Mouse (Mus musculus): ENCODE results near the gene Ampd1. TPM values are rescaled to one million over a fixed set of nuclear protein-coding genes. Genes with fewer than 3 reads are reported as not detected.

Ampd1 gene
- polyA plus RNA-seq, 1 experiment, result not detected

- H3K9me3 ChIP-seq (ENCODE audit: control insufficient read depth, low read length), result no peaks in the 10 kb centered on the region
- H3K4me3 ChIP-seq (replicated peaks), result no peak overlapping the region
- H3K4me1 ChIP-seq (ENCODE audit: control insufficient read depth), result peaks cover 51% of the 10 kb centered on the region
- TF ChIP-seq TAL1 (IDR thresholded peaks at IDR 0.05; ENCODE audit: low read length) (no peak), GATA1 (IDR thresholded peaks at IDR 0.05; ENCODE audit: low read length) (no peak)
- H3K36me3 ChIP-seq (ENCODE audit: control insufficient read depth), result peaks cover 93% of the 10 kb centered on the region
- no peaks in the 10 kb centered on the region for H3K27me3 ChIP-seq (ENCODE audit: control insufficient read depth)
Measured at GRCm38 (mm10) chr3:103142366-103142765, 68.6 kb downstream of the Ampd1 start.

DNA sequence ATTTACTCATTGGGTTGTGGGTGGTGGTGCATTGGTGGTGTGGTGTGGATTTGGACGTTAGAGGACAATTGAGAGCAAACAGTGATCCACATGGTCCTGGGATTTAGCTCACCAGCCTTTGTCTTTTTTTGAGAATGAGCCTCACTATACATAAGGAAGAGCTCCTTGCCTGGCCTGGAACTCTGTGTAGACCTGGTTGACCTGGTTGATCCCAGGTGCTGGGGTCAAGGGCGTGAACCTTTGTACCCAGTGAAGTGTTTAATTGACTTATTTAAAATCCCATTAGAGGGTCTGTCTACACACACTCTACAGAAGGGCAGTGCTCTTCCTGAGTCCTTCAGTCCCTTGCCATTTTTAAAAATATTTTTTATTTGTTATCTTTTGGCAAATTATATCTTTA lies 71.5 kb downstream of the Ampd1 start:
- H3K4me1 ChIP-seq (ENCODE audit: control insufficient read depth), result peaks cover 26% of the 10 kb centered on the region
- TF ChIP-seq TAL1 (IDR thresholded peaks at IDR 0.05; ENCODE audit: low read length), result no peak
- TF ChIP-seq GATA1 (IDR thresholded peaks at IDR 0.05; ENCODE audit: low read length), result no peak
- peaks cover 94% of the 10 kb centered on the region for H3K36me3 ChIP-seq (ENCODE audit: control insufficient read depth)

GRCm38 (mm10) chr3:103145791-103146190 lies 72.0 kb downstream of the Ampd1 start:
- H3K9me3 ChIP-seq (ENCODE audit: control insufficient read depth, low read length), result no peaks in the 10 kb centered on the region
- H3K36me3 ChIP-seq (ENCODE audit: control insufficient read depth), result peaks cover 96% of the 10 kb centered on the region
- no peak overlapping the region for H3K4me3 ChIP-seq (replicated peaks)
- no peaks in the 10 kb centered on the region for H3K27me3 ChIP-seq (ENCODE audit: control insufficient read depth)
- peaks cover 23% of the 10 kb centered on the region for H3K4me1 ChIP-seq (ENCODE audit: control insufficient read depth)
- TF ChIP-seq GATA1 (IDR thresholded peaks at IDR 0.05; ENCODE audit: low read length), result no peak
- no peak for TF ChIP-seq TAL1 (IDR thresholded peaks at IDR 0.05; ENCODE audit: low read length)

More for the DNA sequence above, 71.5 kb downstream of the Ampd1 start:
- Histone ChIP-seq H3K4me3 (replicated peaks) (no peak overlapping the region), H3K27me3 (ENCODE audit: control insufficient read depth) (no peaks in the 10 kb centered on the region), H3K9me3 (ENCODE audit: control insufficient read depth, low read length) (no peaks in the 10 kb centered on the region)

DNA sequence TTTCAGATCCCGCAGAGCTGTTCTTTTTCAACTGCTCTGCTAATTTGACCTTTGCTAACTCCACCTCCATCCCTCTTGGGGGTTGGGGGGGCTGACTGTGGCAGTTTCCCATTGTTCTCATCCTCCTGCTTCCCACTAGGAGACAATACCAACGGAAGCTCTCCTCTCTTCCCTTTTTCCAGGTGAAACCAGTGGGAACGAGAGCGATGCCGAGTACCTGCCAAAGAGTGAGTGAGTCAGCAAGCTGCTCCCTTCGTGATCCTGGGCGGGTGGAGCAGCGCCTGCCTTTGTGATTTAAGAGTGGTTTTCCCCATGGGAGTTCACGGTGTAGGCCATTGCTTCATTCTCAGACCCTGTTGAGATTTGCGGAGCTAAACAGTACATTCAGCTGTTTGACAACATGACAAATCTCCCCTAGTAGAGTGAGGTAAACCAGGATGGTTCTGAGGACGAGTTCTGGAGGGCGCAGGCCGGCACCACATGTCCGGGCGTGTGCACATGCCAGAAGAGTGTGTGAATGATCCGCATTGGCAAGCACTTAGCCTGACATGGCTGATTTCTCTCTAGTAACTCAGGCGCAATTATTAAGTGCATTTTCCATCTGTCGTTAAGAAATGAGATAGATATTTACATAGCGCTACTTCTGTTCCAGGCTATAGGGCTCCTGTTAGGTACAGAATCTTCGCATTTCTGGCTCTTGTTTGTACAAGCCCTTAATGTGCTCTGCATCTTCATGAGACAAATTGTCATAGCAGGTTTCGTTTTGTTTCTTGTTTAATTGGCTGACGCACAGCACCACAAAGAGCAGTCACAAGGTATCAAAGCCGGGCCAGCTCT lies 72.7 kb downstream of the Ampd1 start:
- Histone ChIP-seq H3K36me3 (ENCODE audit: control insufficient read depth) (peaks cover 96% of the 10 kb centered on the region), H3K4me3 (replicated peaks) (no peak overlapping the region), H3K9me3 (ENCODE audit: control insufficient read depth, low read length) (no peaks in the 10 kb centered on the region), H3K4me1 (ENCODE audit: control insufficient read depth) (peaks cover 15% of the 10 kb centered on the region), H3K27me3 (ENCODE audit: control insufficient read depth) (no peaks in the 10 kb centered on the region)
- no peak for TF ChIP-seq TAL1 (IDR thresholded peaks at IDR 0.05; ENCODE audit: low read length)
- no peak for TF ChIP-seq GATA1 (IDR thresholded peaks at IDR 0.05; ENCODE audit: low read length)

GRCm38 (mm10) chr3:103147775-103148174 lies 74.0 kb downstream of the Ampd1 start:
- Histone ChIP-seq H3K4me1 (ENCODE audit: control insufficient read depth) (peaks cover 10% of the 10 kb centered on the region), H3K4me3 (replicated peaks) (no peak overlapping the region), H3K36me3 (ENCODE audit: control insufficient read depth) (peaks cover 96% of the 10 kb centered on the region), H3K9me3 (ENCODE audit: control insufficient read depth, low read length) (no peaks in the 10 kb centered on the region), H3K27me3 (ENCODE audit: control insufficient read depth) (no peaks in the 10 kb centered on the region)
- TF ChIP-seq GATA1 (IDR thresholded peaks at IDR 0.05; ENCODE audit: low read length), result no peak

GRCm38 (mm10) chr3:103148941-103149340 lies 75.1 kb downstream of the Ampd1 start:
- Histone ChIP-seq H3K4me3 (replicated peaks) (no peak overlapping the region), H3K4me1 (ENCODE audit: control insufficient read depth) (peaks cover 9% of the 10 kb centered on the region), H3K36me3 (ENCODE audit: control insufficient read depth) (peaks cover 96% of the 10 kb centered on the region)

More at GRCm38 (mm10) chr3:103148941-103149340, 75.1 kb downstream of the Ampd1 start:
- Histone ChIP-seq H3K27me3 (ENCODE audit: control insufficient read depth) (no peaks in the 10 kb centered on the region), H3K9me3 (ENCODE audit: control insufficient read depth, low read length) (peaks cover 4% of the 10 kb centered on the region)
- TF ChIP-seq TAL1 (IDR thresholded peaks at IDR 0.05; ENCODE audit: low read length), result no peak
- TF ChIP-seq GATA1 (IDR thresholded peaks at IDR 0.05; ENCODE audit: low read length), result no peak

Other genes with a start within 250 kb of the Ampd1 start
- gene Sycp1, start 137.9 kb upstream of the Ampd1 start, polyA plus RNA-seq (2012), result not detected in 2 replicates
- gene Nr1h5, start 109.9 kb upstream of the Ampd1 start, polyA plus RNA-seq (2012), result not detected in 2 replicates
- gene Sike1, start 78.3 kb upstream of the Ampd1 start, polyA plus RNA-seq (2012), result 0.17 and 0.42 TPM in 2 replicates
- gene Csde1, start 53.6 kb upstream of the Ampd1 start, polyA plus RNA-seq (2012), result 1.4 and 2.0 TPM in 2 replicates
- gene Nras, start 15.7 kb upstream of the Ampd1 start, polyA plus RNA-seq (2012), result 0.37 and 0.65 TPM in 2 replicates
- gene Dennd2c, start 28.6 kb downstream of the Ampd1 start, polyA plus RNA-seq (2012), result 0.34 and 0.39 TPM in 2 replicates
- gene Bcas2, start 97.6 kb downstream of the Ampd1 start, polyA plus RNA-seq (2012), result 24.7 and 40.9 TPM in 2 replicates
- 0.10 and 0.20 TPM in 2 replicates for gene Trim33, start 205.3 kb downstream of the Ampd1 start, polyA plus RNA-seq (2012)

Measured in erythroblast, embryonic 14.5 days (primary cell).